Mouse (Mus musculus) intestine, postnatal 0 days (tissue): ENCODE data around the gene Chd3. TPM values are rescaled to one million over a fixed set of nuclear protein-coding genes. Genes with fewer than 3 reads are reported as not detected.

Source experiments
- ATAC-seq: fragments of 200-750 bp; cut with Nextera tagmentation; 2 replicates; pipeline ENCODE4 v1.8.0; 2017; ENCODE audit warnings: mild to moderate bottlenecking, moderate TSS enrichment, moderate library complexity
- H3K27ac ChIP-seq: fragments of 300-500 bp; sonication (generic); 2 replicates; pipeline ENCODE4 v1.5.1; 2014; ENCODE audit warnings: mild to moderate bottlenecking, low read depth, low read length, moderate library complexity
- H3K27me3 ChIP-seq: fragments of 300-500 bp; sonication (generic); replicated peaks from 2 replicates; pipeline ENCODE4 v1.6.1; 2014; ENCODE audit warnings: low read length, mixed read lengths; ENCODE audit not compliant: control insufficient read depth, insufficient read depth
- H3K36me3 ChIP-seq: fragments of 300-500 bp; sonication (generic); 2 replicates; pipeline ENCODE4 v1.6.1; 2014; ENCODE audit warnings: mild to moderate bottlenecking, moderate library complexity; ENCODE audit not compliant: control insufficient read depth, insufficient read depth
- H3K4me1 ChIP-seq: fragments of 300-500 bp; sonication (generic); replicated peaks from 2 replicates; pipeline ENCODE4 v1.6.1; 2014; ENCODE audit warnings: antibody characterized with exemption, low read length, mixed read lengths; ENCODE audit not compliant: control insufficient read depth, insufficient read depth
- H3K4me2 ChIP-seq: fragments of 300-500 bp; sonication (generic); replicated peaks from 2 replicates; pipeline ENCODE4 v1.6.1; 2014; ENCODE audit warnings: low read depth, mild to moderate bottlenecking, moderate library complexity
- H3K4me3 ChIP-seq: fragments of 300-500 bp; sonication (generic); 2 replicates; pipeline ENCODE4 v1.5.1; 2014; ENCODE audit warnings: low read depth, low read length
- H3K9ac ChIP-seq: fragments of 300-500 bp; sonication (generic); 2 replicates; pipeline ENCODE4 v1.6.1; 2014; ENCODE audit warnings: mild to moderate bottlenecking, low read depth, low read length
- H3K9me3 ChIP-seq: fragments of 300-500 bp; sonication (generic); 2 replicates; pipeline ENCODE4 v1.6.1; 2016; ENCODE audit warnings: mixed run types; ENCODE audit not compliant: control insufficient read depth
- CTCF ChIP-seq: sonication (generic); IDR thresholded peaks from 2 replicates; pipeline ENCODE4 v1.5.1; 2016; ENCODE audit warnings: low read depth, mild to moderate bottlenecking, control low read depth, antibody characterized with exemption, moderate library complexity
- WGBS: fragments of 180-500 bp; shearing (Covaris S2); extraction: QIAGEN DNeasy Blood & Tissue Kit; methylation state at CpG from one replicate; pipeline ENCODE4 v1.1.7; 2014; 5-methylcytosine and 5-hydroxymethylcytosine counted together
- polyA plus RNA-seq: library from polyadenylated mRNA; unstranded; fragments of >200 nt; fragmentation: Nextera tagmentation; extraction: Ambion mirVana; gene quantifications from 2 replicates; pipeline ENCODE4 v1.2.1, GENCODE M21; 2015

The Chd3 gene
- polyA plus RNA-seq, 1 experiment from 2014 or later = 19.4 TPM

- H3K4me3 ChIP-seq = no peak overlapping the region
- no peak for TF ChIP-seq CTCF
- no peaks in the 10 kb centered on the region for H3K4me1 ChIP-seq
- no peak overlapping the region for H3K4me2 ChIP-seq
- no peak overlapping the region for H3K9ac ChIP-seq
- H3K36me3 ChIP-seq = peaks cover 64% of the 10 kb centered on the region
- no peak overlapping the region for H3K27ac ChIP-seq
- H3K27me3 ChIP-seq = no peaks in the 10 kb centered on the region
- WGBS = 85% methylated on average over 2 of the region's 2 CpGs
- no peak for ATAC-seq
- H3K9me3 ChIP-seq = no peaks in the 10 kb centered on the region
Observed at GRCm38 (mm10) chr11:69306039-69306438, 63.2 kb downstream of the Chd3 start.

- Histone ChIP-seq H3K4me1 (no peaks in the 10 kb centered on the region), H3K4me3 (no peak overlapping the region), H3K27ac (no peak overlapping the region), H3K27me3 (no peaks in the 10 kb centered on the region), H3K9ac (no peak overlapping the region), H3K9me3 (no peaks in the 10 kb centered on the region), H3K36me3 (peaks cover 58% of the 10 kb centered on the region), H3K4me2 (no peak overlapping the region)
- WGBS = 89% methylated on average over 9 of the region's 9 CpGs
- ATAC-seq = no peak
- no peak for TF ChIP-seq CTCF
Observed at GRCm38 (mm10) chr11:69305291-69305690, 63.9 kb downstream of the Chd3 start.

GRCm38 (mm10) chr11:69302817-69303216, 66.4 kb downstream of the Chd3 start:
- Histone ChIP-seq H3K27me3 (no peaks in the 10 kb centered on the region), H3K4me2 (no peak overlapping the region), H3K36me3 (peaks cover 52% of the 10 kb centered on the region), H3K4me1 (no peaks in the 10 kb centered on the region), H3K9me3 (no peaks in the 10 kb centered on the region), H3K27ac (no peak overlapping the region), H3K4me3 (no peak overlapping the region), H3K9ac (no peak overlapping the region)
- no peak for TF ChIP-seq CTCF
- WGBS = 88% methylated on average over 7 of the region's 7 CpGs
- no peak for ATAC-seq

GRCm38 (mm10) chr11:69298231-69298630, 71.0 kb downstream of the Chd3 start:
- no peak overlapping the region for H3K4me2 ChIP-seq
- no peak for ATAC-seq
- TF ChIP-seq CTCF = no peak
- H3K27me3 ChIP-seq = no peaks in the 10 kb centered on the region
- no peaks in the 10 kb centered on the region for H3K4me1 ChIP-seq
- H3K36me3 ChIP-seq = peaks cover 20% of the 10 kb centered on the region
- H3K27ac ChIP-seq = no peak overlapping the region
- H3K9me3 ChIP-seq = no peaks in the 10 kb centered on the region
- H3K9ac ChIP-seq = no peak overlapping the region
- H3K4me3 ChIP-seq = no peak overlapping the region
- WGBS = 77% methylated on average over 7 of the region's 7 CpGs

- Histone ChIP-seq H3K27me3 (no peaks in the 10 kb centered on the region), H3K9ac (no peak overlapping the region), H3K4me3 (no peak overlapping the region), H3K9me3 (no peaks in the 10 kb centered on the region), H3K27ac (no peak overlapping the region), H3K4me1 (no peaks in the 10 kb centered on the region), H3K36me3 (peaks cover 15% of the 10 kb centered on the region), H3K4me2 (no peak overlapping the region)
- ATAC-seq = no peak
- TF ChIP-seq CTCF = no peak
- 91% methylated on average over 2 of the region's 2 CpGs for WGBS
Observed at GRCm38 (mm10) chr11:69297799-69298198, 71.4 kb downstream of the Chd3 start.

GRCm38 (mm10) chr11:69295286-69295685, 73.9 kb downstream of the Chd3 start:
- no peak overlapping the region for H3K4me3 ChIP-seq
- H3K9ac ChIP-seq = no peak overlapping the region
- H3K36me3 ChIP-seq = peaks cover 11% of the 10 kb centered on the region
- WGBS = 85% methylated on average over 3 of the region's 3 CpGs
- no peak for TF ChIP-seq CTCF
- H3K9me3 ChIP-seq = no peaks in the 10 kb centered on the region
- H3K4me1 ChIP-seq = no peaks in the 10 kb centered on the region
- no peak for ATAC-seq
- no peaks in the 10 kb centered on the region for H3K27me3 ChIP-seq
- H3K27ac ChIP-seq = no peak overlapping the region
- H3K4me2 ChIP-seq = no peak overlapping the region

Other genes starting within 250 kb of the Chd3 start
- gene Hes7, start 249.0 kb downstream of the Chd3 start, polyA plus RNA-seq = 0.21 and 0.37 TPM in 2 replicates
- gene 9130213A22Rik, start 246.8 kb downstream of the Chd3 start, polyA plus RNA-seq = 0.12 and 0.37 TPM in 2 replicates
- gene Aloxe3, start 243.5 kb downstream of the Chd3 start, polyA plus RNA-seq = 0.31 and 0.82 TPM in 2 replicates
- 0.08 and 0.13 TPM in 2 replicates for gene Alox12b, start 212.4 kb downstream of the Chd3 start, polyA plus RNA-seq
- not detected in 2 replicates for gene Alox8, start 171.6 kb downstream of the Chd3 start, polyA plus RNA-seq
- 0.03 TPM in 1 of 2 replicates, not detected in the other for gene Gucy2e, start 132.4 kb downstream of the Chd3 start, polyA plus RNA-seq
- gene Cntrob, start 45.6 kb downstream of the Chd3 start, polyA plus RNA-seq = 7.4 and 7.9 TPM in 2 replicates
- gene Trappc1, start 45.4 kb downstream of the Chd3 start, polyA plus RNA-seq = 173 and 182 TPM in 2 replicates
- gene Kcnab3, start 43.1 kb downstream of the Chd3 start, polyA plus RNA-seq = 1.3 and 1.4 TPM in 2 replicates
- gene Rnf227, start 28.9 kb downstream of the Chd3 start, polyA plus RNA-seq = 7.8 and 7.9 TPM in 2 replicates
- gene Naa38, start 26.1 kb upstream of the Chd3 start, polyA plus RNA-seq = 159 and 164 TPM in 2 replicates
- gene Cyb5d1, start 26.2 kb upstream of the Chd3 start, polyA plus RNA-seq = 8.6 and 8.9 TPM in 2 replicates
- 24.1 and 24.9 TPM in 2 replicates for gene Tmem88, start 28.8 kb upstream of the Chd3 start, polyA plus RNA-seq
- 18.2 and 23.6 TPM in 2 replicates for gene Kdm6b, start 44.3 kb upstream of the Chd3 start, polyA plus RNA-seq
- gene Dnah2, start 179.7 kb upstream of the Chd3 start, polyA plus RNA-seq = 8.0 and 8.7 TPM in 2 replicates
- gene Efnb3, start 190.8 kb upstream of the Chd3 start, polyA plus RNA-seq = 4.4 and 4.6 TPM in 2 replicates
- gene Wrap53, start 210.8 kb upstream of the Chd3 start, polyA plus RNA-seq = 14.3 and 14.7 TPM in 2 replicates
- gene Trp53, start 211.0 kb upstream of the Chd3 start, polyA plus RNA-seq = 48.0 and 49.6 TPM in 2 replicates
- gene Atp1b2, start 236.5 kb upstream of the Chd3 start, polyA plus RNA-seq = 5.9 and 7.5 TPM in 2 replicates
- gene Shbg, start 248.5 kb upstream of the Chd3 start, polyA plus RNA-seq = 0.24 TPM in 1 of 2 replicates, not detected in the other